Mouse (Mus musculus) embryonic facial prominence, embryonic 14.5 days (tissue): ENCODE measurements around the gene Ctbp1. TPM values are rescaled to one million over a fixed set of nuclear protein-coding genes. Genes with fewer than 3 reads are reported as not detected.

ENCODE experiments used
- ATAC-seq: fragments of 200-750 bp; cut with Nextera tagmentation; 2 replicates; pipeline ENCODE4 v1.8.0; 2017; ENCODE audit warnings: low read depth, moderate number of reproducible peaks, moderate TSS enrichment
- DNase-seq: peaks from one replicate; pipeline ENCODE4 v3.0.0-alpha.2; 2015; ENCODE audit warnings: low spot score
- H3K27ac ChIP-seq: fragments of 300-500 bp; sonication (generic); replicated peaks from 2 replicates; pipeline ENCODE4 v1.5.1; 2014; ENCODE audit warnings: low read depth, mild to moderate bottlenecking, low read length, moderate library complexity
- H3K27me3 ChIP-seq: fragments of 300-500 bp; sonication (generic); replicated peaks from 2 replicates; pipeline ENCODE4 v1.6.1; 2014; ENCODE audit warnings: low read length; ENCODE audit not compliant: control insufficient read depth, insufficient read depth
- H3K36me3 ChIP-seq: fragments of 300-500 bp; sonication (generic); 2 replicates; pipeline ENCODE4 v1.6.1; 2014; ENCODE audit warnings: low read length, mixed read lengths; ENCODE audit not compliant: control insufficient read depth, insufficient read depth
- H3K4me1 ChIP-seq: fragments of 300-500 bp; sonication (generic); 2 replicates; pipeline ENCODE4 v1.6.1; 2014; ENCODE audit warnings: antibody characterized with exemption, low read length; ENCODE audit not compliant: control insufficient read depth, insufficient read depth
- H3K4me2 ChIP-seq: fragments of 300-500 bp; sonication (generic); 2 replicates; pipeline ENCODE4 v1.6.1; 2014; ENCODE audit warnings: low read depth, mild to moderate bottlenecking, low read length, moderate library complexity, mixed read lengths
- H3K4me3 ChIP-seq: fragments of 300-500 bp; sonication (generic); 2 replicates; pipeline ENCODE4 v1.5.1; 2014; ENCODE audit warnings: low read depth, mild to moderate bottlenecking, low read length
- H3K9ac ChIP-seq: fragments of 300-500 bp; sonication (generic); 2 replicates; pipeline ENCODE4 v1.6.1; 2014; ENCODE audit warnings: low read depth, mild to moderate bottlenecking, low read length, moderate library complexity, mixed read lengths
- H3K9me3 ChIP-seq: fragments of 300-500 bp; sonication (generic); 2 replicates; pipeline ENCODE4 v1.6.1; 2016; ENCODE audit warnings: low read length; ENCODE audit not compliant: control insufficient read depth
- WGBS: fragments of 180-500 bp; shearing (Covaris S2); extraction: QIAGEN DNeasy Blood & Tissue Kit; methylation state at CpG from one replicate; pipeline ENCODE4 v1.1.7; 2014; 5-methylcytosine and 5-hydroxymethylcytosine counted together
- polyA plus RNA-seq: library from polyadenylated mRNA; unstranded; fragments of >200 nt; fragmentation: Nextera tagmentation; extraction: Ambion mirVana; gene quantifications from 2 replicates; pipeline ENCODE4 v1.2.1, GENCODE M21; 2014

The Ctbp1 gene
- polyA plus RNA-seq, 1 experiment from 2014 or later: 290 TPM

DNA sequence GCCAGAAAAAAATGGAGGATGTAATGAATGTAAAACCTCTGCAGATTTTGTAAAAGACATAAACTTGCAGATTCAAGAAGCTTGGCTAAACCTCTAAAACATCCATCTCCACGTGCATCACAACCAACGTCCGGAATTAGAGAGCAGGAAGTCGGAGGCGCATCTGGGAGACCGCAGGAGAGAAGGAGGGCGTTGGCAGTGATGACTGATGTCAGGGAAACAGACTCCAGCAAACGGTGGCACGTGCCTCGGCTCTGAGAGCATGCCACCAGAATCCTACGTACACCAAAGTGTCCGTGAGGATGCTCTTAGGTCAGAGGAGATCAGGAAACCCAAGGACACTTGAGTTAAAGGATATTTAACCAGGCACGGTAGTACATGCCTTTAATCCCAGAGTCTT is 73.1 kb downstream of the Ctbp1 start:
- H3K4me2 ChIP-seq: no peak overlapping the region
- no peaks in the 10 kb centered on the region for H3K9me3 ChIP-seq
- ATAC-seq (no peak), DNase-seq (no peak)
- no peak overlapping the region for H3K9ac ChIP-seq
- H3K4me1 ChIP-seq: no peaks in the 10 kb centered on the region
- H3K27me3 ChIP-seq: no peaks in the 10 kb centered on the region
- no peaks in the 10 kb centered on the region for H3K36me3 ChIP-seq
- H3K4me3 ChIP-seq: no peak overlapping the region
- H3K27ac ChIP-seq: no peak overlapping the region
- WGBS: 57% methylated on average over 13 of the region's 13 CpGs

- Histone ChIP-seq H3K4me1 (no peaks in the 10 kb centered on the region), H3K9ac (no peak overlapping the region), H3K27ac (no peak overlapping the region), H3K4me3 (no peak overlapping the region), H3K27me3 (no peaks in the 10 kb centered on the region), H3K4me2 (no peak overlapping the region), H3K9me3 (no peaks in the 10 kb centered on the region), H3K36me3 (no peaks in the 10 kb centered on the region)
- DNase-seq (no peak), ATAC-seq (no peak)
- 38% methylated on average over 1 of the region's 1 CpGs for WGBS
Observed at GRCm38 (mm10) chr5:33200071-33200470, 74.7 kb downstream of the Ctbp1 start.

Other genes with a start within 250 kb of the Ctbp1 start
- 0.30 and 0.89 TPM in 2 replicates for gene Slc5a1, start 170.8 kb downstream of the Ctbp1 start, polyA plus RNA-seq
- 21.7 and 27.1 TPM in 2 replicates for gene Spon2, start 56.5 kb downstream of the Ctbp1 start, polyA plus RNA-seq
- gene Maea, start 60.5 kb upstream of the Ctbp1 start, polyA plus RNA-seq: 123 and 136 TPM in 2 replicates
- gene Uvssa, start 103.6 kb upstream of the Ctbp1 start, polyA plus RNA-seq: 7.1 and 9.0 TPM in 2 replicates
- not detected in 2 replicates for gene Nkx1-1, start 159.0 kb upstream of the Ctbp1 start, polyA plus RNA-seq